Mouse (Mus musculus): ENCODE data around the gene Rgl2. TPM values are rescaled to one million over a fixed set of nuclear protein-coding genes. Genes with fewer than 3 reads are reported as not detected.
"Not testable (repeated sequence)": the region's sequence is repeated elsewhere in the genome, so short reads cannot be mapped to it uniquely, and the experiment has no call there.

The Rgl2 gene
- polyA plus RNA-seq, 1 experiment from 2014 or later, result 51.3 TPM

DNA sequence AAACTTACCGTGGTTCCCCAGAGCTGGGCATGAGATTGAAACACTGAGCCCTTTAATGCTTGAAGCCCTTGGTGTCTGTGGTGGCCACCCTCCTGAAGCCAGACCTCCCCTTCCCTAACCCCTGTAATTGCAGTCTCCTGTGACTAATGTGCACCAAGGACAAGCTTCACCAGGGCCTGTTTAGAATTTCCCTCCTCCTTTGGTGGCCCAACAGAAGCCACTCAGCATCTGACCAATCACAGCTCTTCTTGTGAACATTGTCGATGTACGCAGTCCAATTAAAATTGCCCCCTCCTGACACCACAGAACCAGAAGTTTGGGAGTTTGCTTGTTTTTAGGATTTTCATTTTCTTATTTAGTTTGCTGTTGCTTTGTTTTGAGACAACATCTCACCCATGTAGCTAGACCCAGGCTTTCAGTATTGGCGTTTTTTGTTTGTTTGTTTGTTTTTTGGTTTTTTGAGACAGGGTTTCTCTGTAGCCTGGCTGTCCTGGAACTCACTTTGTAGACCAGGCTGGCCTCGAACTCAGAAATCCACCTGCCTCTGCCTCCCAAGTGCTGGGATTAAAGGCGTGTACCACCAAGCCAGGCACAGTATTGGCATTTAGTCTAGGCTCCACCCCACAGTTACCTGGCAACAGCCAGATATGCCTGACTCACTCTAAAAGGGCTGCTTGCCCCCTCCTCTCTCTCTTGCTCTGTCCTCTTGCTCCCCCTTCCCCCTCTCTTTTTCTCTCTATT, 25.3 kb upstream of the Rgl2 start:
- not testable (repeated sequence) for H3K9me3 ChIP-seq (ENCODE audit: control insufficient read depth, low read length); H3K4me1 ChIP-seq (ENCODE audit: control insufficient read depth, insufficient read depth, low read length); H3K27me3 ChIP-seq (ENCODE audit: control insufficient read depth, insufficient read depth, low read length); H3K4me3 ChIP-seq (ENCODE audit: low read depth, low read length); H3K4me2 ChIP-seq (ENCODE audit: low read depth, low read length); H3K27ac ChIP-seq (ENCODE audit: low read depth, low read length); ATAC-seq (ENCODE audit: low read depth); H3K9ac ChIP-seq (replicated peaks; ENCODE audit: low read depth, low read length); H3K36me3 ChIP-seq (ENCODE audit: control insufficient read depth, insufficient read depth, low read length)
- WGBS, result 74% methylated on average over 6 of the region's 6 CpGs

DNA sequence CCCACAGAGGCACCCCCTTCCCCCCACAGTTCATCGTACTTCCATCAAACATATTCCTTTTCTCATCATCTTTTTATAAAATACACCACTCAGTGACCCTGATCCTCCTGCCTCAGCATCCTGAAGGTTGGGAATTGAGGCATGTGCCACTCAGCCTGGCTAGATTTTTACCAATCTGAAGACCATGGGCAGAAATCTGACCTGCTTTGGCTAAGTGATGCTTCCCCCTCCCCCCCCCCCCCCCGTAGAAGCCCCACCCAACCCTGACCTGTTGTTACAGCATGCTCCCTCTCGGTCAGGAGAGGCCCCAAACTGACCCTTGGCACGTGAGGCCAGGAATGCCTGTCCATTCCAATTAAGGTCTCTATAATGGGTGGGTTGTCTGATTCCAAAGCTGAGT, 24.5 kb upstream of the Rgl2 start, which contains the start of gene Platr17:
TSS of gene Platr17 (plus strand) at position 301 of the 400 bp plus-strand sequence.
- not testable (repeated sequence) for H3K4me1 ChIP-seq (ENCODE audit: control insufficient read depth, insufficient read depth, low read length); H3K9me3 ChIP-seq (ENCODE audit: control insufficient read depth, low read length); H3K4me3 ChIP-seq (ENCODE audit: low read depth, low read length); H3K36me3 ChIP-seq (ENCODE audit: control insufficient read depth, insufficient read depth, low read length); H3K27ac ChIP-seq (ENCODE audit: low read depth, low read length); H3K4me2 ChIP-seq (ENCODE audit: low read depth, low read length); ATAC-seq (ENCODE audit: low read depth); H3K9ac ChIP-seq (replicated peaks; ENCODE audit: low read depth, low read length); H3K27me3 ChIP-seq (ENCODE audit: control insufficient read depth, insufficient read depth, low read length)
- 33% methylated on average over 3 of the region's 4 CpGs for WGBS

- WGBS, result under 1% methylated on average over 43 of the region's 44 CpGs
- H3K4me3 ChIP-seq (ENCODE audit: low read depth, low read length), result peak overlapping the region; percentile 83
- peak overlapping the region; percentile 78 for H3K27ac ChIP-seq (ENCODE audit: low read depth, low read length)
- H3K27me3 ChIP-seq (ENCODE audit: control insufficient read depth, insufficient read depth, low read length), result no peaks in the 10 kb centered on the region
- H3K9ac ChIP-seq (replicated peaks; ENCODE audit: low read depth, low read length), result peak overlapping the region; percentile 84
- H3K4me2 ChIP-seq (ENCODE audit: low read depth, low read length), result peak overlapping the region; percentile 58
- no peaks in the 10 kb centered on the region for H3K9me3 ChIP-seq (ENCODE audit: control insufficient read depth, low read length)
- H3K36me3 ChIP-seq (ENCODE audit: control insufficient read depth, insufficient read depth, low read length), result peaks cover 19% of the 10 kb centered on the region
- ATAC-seq (ENCODE audit: low read depth), result peak; percentile 13
- peaks cover 14% of the 10 kb centered on the region; the same call in 1 of the 2 replicates for H3K4me1 ChIP-seq (ENCODE audit: control insufficient read depth, insufficient read depth, low read length)
These were observed 20.8 kb upstream of the Rgl2 start for GRCm38 (mm10) chr17:33908331-33909076.

DNA sequence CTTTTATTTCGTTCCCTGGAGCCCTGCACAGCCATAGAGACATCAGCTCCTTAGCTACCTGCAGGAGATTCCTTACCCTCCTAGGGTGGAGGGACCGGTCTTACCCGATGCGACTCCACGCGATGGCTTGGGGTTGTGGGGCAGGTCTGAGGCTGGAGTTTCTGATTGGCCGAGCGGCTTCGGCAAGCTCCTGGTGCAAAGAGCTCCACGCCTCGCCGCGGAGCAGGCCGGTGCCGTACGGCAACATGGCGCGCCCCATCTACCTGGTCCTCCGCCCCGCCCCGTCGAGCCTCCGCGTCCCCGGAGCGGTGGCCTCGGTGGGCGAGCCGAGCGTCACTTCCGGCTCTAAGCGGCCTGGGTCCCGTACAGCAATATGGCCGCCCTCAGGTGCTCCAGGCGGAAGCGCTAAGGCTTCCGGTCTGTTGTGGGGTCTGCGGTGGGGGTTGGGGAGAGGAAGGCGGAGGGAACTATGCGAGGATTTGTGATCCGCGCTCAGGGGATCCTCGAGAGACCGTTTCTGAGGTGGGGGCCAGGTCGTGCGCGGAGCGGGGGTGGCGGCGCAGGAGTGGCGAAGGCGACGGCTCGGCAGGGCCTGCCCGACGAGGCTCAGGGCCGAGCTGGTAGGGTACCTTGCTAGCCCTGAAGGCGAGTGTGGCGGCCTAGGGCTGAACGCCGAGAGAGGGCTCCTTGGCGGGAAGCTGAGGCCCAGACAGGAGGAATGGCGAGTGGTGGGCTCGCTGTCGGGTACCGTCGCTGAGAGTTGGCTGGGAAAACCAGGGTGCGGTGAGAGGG, 20.1 kb upstream of the Rgl2 start, which contains the start of gene Daxx:
TSS of gene Daxx (plus strand) at position 338 of the 792 bp plus-strand sequence.
- under 1% methylated on average over 61 of the region's 68 CpGs for WGBS
- Histone ChIP-seq H3K4me3 (ENCODE audit: low read depth, low read length) (peak within 1 kb of the TSS; percentile 83), H3K4me2 (ENCODE audit: low read depth, low read length) (peak within 1 kb of the TSS; percentile 58), H3K9me3 (ENCODE audit: control insufficient read depth, low read length) (no peaks in the 10 kb centered on the region), H3K9ac (replicated peaks; ENCODE audit: low read depth, low read length) (peak within 1 kb of the TSS; percentile 84), H3K27me3 (ENCODE audit: control insufficient read depth, insufficient read depth, low read length) (no peaks in the 10 kb centered on the region), H3K27ac (ENCODE audit: low read depth, low read length) (peak within 1 kb of the TSS; percentile 78), H3K36me3 (ENCODE audit: control insufficient read depth, insufficient read depth, low read length) (peaks cover 26% of the 10 kb centered on the region), H3K4me1 (ENCODE audit: control insufficient read depth, insufficient read depth, low read length) (peaks cover 14% of the 10 kb centered on the region; the same call in 1 of the 2 replicates)
- ATAC-seq (ENCODE audit: low read depth), result peak; percentile 96

DNA sequence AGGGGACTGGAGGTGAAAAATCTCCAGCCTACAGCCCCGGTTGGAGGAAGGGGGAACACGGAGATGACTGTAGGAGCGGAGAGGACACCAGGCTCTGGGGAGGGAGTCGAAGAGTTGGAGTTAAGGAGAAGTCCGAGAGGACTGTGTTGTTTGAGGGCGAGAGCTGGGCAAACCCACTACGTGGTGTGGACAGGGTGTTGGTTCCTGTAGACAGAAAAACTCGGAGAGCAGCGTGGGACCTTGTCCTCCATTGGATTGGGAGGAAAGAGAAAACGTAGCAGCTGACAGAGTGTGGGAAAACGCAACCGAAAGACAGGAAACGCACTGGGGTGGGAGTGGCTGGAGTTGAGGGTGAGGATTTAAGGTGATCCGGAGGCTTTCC, 19.5 kb upstream of the Rgl2 start:
- H3K36me3 ChIP-seq (ENCODE audit: control insufficient read depth, insufficient read depth, low read length), result peaks cover 26% of the 10 kb centered on the region
- no peaks in the 10 kb centered on the region for H3K9me3 ChIP-seq (ENCODE audit: control insufficient read depth, low read length)
- peak overlapping the region; percentile 84 for H3K9ac ChIP-seq (replicated peaks; ENCODE audit: low read depth, low read length)
- peak overlapping the region; percentile 58 for H3K4me2 ChIP-seq (ENCODE audit: low read depth, low read length)
- peak; percentile 1; the same call in 1 of the 2 replicates for ATAC-seq (ENCODE audit: low read depth)
- peak overlapping the region; percentile 78 for H3K27ac ChIP-seq (ENCODE audit: low read depth, low read length)
- H3K4me3 ChIP-seq (ENCODE audit: low read depth, low read length), result peak overlapping the region; percentile 83
- no peaks in the 10 kb centered on the region for H3K27me3 ChIP-seq (ENCODE audit: control insufficient read depth, insufficient read depth, low read length)
- WGBS, result 2% methylated on average over 14 of the region's 14 CpGs
- H3K4me1 ChIP-seq (ENCODE audit: control insufficient read depth, insufficient read depth, low read length), result peaks cover 14% of the 10 kb centered on the region; the same call in 1 of the 2 replicates

- Histone ChIP-seq H3K4me2 (ENCODE audit: low read depth, low read length) (peak overlapping the region; percentile 58), H3K36me3 (ENCODE audit: control insufficient read depth, insufficient read depth, low read length) (peaks cover 26% of the 10 kb centered on the region), H3K9me3 (ENCODE audit: control insufficient read depth, low read length) (no peaks in the 10 kb centered on the region), H3K4me1 (ENCODE audit: control insufficient read depth, insufficient read depth, low read length) (peaks cover 14% of the 10 kb centered on the region; the same call in 1 of the 2 replicates), H3K4me3 (ENCODE audit: low read depth, low read length) (peak overlapping the region; percentile 83; the same call in 1 of the 2 replicates), H3K9ac (replicated peaks; ENCODE audit: low read depth, low read length) (peak overlapping the region; percentile 84; the same call in 1 of the 2 replicates), H3K27ac (ENCODE audit: low read depth, low read length) (no peak overlapping the region), H3K27me3 (ENCODE audit: control insufficient read depth, insufficient read depth, low read length) (no peaks in the 10 kb centered on the region)
- ATAC-seq (ENCODE audit: low read depth), result no peak
- WGBS, result 60% methylated on average over 11 of the region's 11 CpGs
These were observed 18.8 kb upstream of the Rgl2 start for GRCm38 (mm10) chr17:33910346-33911051.

DNA sequence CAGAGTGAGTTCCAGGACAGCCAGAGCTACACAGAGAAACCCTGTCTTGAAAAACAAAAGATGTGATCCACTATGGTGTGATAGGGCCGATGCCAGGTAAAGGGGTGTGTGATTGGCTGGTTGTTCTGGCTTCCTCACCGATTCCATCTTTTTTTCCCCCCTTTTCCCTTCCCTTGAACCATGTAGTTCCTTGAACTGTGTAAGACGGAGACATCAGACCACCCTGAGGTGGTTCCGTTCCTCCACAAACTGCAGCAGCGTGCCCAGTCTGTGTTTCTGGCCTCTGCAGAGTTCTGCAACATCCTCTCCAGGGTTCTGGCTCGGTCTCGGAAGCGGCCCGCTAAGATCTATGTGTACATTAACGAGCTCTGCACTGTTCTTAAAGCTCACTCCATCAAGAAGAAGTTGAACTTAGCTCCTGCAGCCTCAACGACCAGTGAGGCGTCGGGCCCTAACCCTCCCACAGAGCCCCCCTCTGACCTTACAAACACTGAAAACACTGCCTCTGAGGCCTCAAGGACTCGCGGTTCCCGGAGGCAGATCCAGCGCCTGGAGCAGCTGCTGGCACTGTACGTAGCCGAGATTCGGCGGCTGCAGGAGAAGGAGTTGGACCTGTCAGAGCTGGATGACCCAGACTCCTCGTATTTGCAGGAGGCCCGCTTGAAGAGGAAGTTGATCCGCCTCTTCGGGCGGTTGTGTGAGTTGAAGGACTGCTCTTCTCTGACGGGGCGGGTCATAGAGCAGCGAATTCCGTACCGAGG, 18.1 kb upstream of the Rgl2 start:
- 95% methylated on average over 31 of the region's 31 CpGs for WGBS
- H3K4me2 ChIP-seq (ENCODE audit: low read depth, low read length), result no peak overlapping the region
- H3K27ac ChIP-seq (ENCODE audit: low read depth, low read length), result no peak overlapping the region
- ATAC-seq (ENCODE audit: low read depth), result no peak
- H3K9ac ChIP-seq (replicated peaks; ENCODE audit: low read depth, low read length), result no peak overlapping the region
- peaks cover 14% of the 10 kb centered on the region; the same call in 1 of the 2 replicates for H3K4me1 ChIP-seq (ENCODE audit: control insufficient read depth, insufficient read depth, low read length)
- peaks cover 26% of the 10 kb centered on the region for H3K36me3 ChIP-seq (ENCODE audit: control insufficient read depth, insufficient read depth, low read length)
- H3K27me3 ChIP-seq (ENCODE audit: control insufficient read depth, insufficient read depth, low read length), result no peaks in the 10 kb centered on the region
- no peak overlapping the region for H3K4me3 ChIP-seq (ENCODE audit: low read depth, low read length)
- no peaks in the 10 kb centered on the region for H3K9me3 ChIP-seq (ENCODE audit: control insufficient read depth, low read length)
